Mouse (Mus musculus) adipocyte (in vitro differentiated cells): Measurements from ENCODE around the gene Lmna.
A peak's percentile ranks its signal among the peaks of the same experiment; 100 is the strongest.

Source experiments
- DNase-seq: peaks from one replicate; pipeline ENCODE4 v3.0.0-alpha.2; 2016; ENCODE audit warnings: low spot score

The Lmna gene

GRCm38 (mm10) chr3:88539397-88539796 is 29.6 kb upstream of the Lmna start:
- DNase-seq = no peak

DNA sequence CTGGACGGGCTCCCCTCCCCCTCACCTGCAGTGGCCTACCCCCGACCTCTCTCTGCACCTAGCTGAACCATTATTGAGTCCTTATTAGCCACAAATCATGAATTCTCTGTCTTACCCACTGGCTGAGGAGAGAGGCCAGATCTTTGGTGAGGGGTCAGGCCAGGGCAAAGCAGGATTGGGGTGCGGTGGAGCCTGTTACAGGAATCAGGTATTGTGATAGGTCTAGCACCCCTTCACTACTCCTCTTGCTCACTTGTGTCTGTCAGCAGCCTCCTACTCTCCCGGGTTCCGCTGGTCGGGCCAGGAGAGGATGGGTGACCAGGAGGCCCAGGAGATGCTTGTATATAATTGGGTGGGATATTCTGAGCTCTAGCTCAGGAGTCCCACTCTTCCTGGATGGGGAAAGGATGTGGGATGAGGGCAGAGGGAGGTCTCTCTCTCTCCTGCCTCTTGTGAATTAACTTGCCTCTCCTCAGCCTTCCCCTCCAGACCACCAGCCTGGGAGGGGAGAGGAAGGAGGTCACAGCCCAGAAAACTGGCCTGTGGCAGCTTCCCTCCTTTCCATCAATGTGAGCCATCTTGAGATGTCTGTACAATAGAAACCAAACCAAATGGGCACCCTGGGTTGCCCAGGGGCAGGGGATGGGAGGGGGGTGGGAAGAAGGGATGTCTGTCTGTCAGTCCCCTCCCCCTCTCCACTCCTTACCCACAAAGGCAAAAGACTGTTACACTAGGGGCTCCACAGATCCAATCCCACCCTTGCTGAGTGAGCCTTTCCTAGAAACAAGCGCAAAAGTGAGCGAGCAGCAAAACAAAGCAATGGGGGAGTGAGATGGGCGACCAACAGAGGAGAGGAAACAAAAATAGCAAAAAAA is 28.8 kb upstream of the Lmna start:
- no peak for DNase-seq

GRCm38 (mm10) chr3:88537146-88537545 is 27.4 kb upstream of the Lmna start:
- no peak for DNase-seq

DNA sequence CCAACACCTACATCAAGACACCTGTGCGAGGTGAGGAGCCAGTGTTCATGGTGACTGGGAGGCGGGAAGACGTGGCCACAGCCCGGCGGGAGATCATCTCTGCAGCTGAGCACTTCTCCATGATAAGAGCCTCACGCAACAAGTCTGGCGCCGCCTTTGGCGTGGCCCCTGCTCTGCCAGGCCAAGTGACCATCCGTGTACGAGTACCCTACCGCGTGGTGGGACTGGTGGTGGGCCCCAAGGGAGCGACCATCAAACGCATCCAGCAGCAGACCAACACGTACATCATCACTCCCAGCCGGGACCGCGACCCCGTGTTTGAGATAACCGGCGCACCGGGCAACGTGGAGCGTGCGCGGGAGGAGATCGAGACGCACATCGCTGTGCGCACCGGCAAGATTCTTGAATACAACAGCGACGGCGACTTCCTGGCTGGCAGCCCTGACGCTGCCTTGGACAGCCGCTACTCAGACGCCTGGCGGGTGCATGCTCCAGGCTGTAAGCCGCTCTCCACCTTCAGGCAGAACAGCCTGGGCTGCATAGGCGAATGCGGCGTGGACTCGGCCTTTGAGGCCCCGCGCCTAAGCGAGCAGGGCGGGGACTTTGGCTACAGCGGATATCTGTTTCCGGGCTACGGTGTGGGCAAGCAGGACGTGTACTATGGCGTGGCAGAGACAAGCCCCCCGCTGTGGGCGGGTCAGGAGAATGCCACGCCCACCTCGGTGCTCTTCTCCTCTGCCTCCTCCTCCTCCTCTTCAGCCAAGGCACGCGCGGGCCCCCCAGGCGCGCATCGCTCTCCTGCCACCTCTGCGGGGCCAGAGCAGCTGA is 26.6 kb upstream of the Lmna start:
- DNase-seq = no peak

- no peak for DNase-seq
Measured at GRCm38 (mm10) chr3:88535527-88535926, 25.8 kb upstream of the Lmna start.

DNA sequence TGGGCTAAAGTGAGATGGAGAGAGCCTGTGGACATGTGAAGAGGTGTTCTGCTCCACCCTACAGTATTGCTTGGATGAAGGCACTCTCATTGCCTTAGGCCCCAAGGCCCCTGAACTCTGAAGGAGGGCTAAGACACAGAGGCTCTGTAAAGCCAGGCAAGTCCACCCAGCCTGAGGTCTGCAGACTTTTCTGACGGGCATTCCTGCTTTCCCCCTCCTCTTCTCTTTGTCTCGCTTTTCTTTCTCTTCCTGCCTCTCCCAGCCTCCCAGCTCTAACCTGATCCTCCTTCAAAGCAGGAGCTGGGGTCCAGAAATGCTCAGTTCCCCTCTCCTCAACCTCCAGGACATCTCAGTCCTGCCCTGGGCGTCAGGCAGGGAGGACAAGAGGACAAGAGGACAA is 25.2 kb upstream of the Lmna start:
- DNase-seq = no peak

DNA sequence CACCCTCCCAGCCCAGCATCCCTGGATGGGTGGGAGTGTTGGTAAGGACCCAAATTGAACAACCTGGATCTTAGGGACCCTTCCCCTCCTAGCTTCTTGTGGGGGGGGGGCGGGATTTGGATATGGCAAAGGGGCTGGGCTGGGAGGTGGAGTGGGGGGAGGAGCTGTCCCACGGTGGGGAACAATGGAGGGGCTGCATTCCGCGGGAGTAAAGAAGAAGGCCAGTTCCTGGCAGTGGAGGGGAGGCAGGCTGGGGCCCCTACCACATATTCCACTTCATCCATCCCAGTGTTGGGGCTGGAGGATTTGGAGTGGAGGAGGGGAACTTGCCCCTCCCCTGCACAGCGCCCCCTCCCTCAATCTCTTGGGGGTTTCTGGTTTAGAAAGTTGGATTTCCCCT is 23.9 kb upstream of the Lmna start:
- no peak for DNase-seq

DNA sequence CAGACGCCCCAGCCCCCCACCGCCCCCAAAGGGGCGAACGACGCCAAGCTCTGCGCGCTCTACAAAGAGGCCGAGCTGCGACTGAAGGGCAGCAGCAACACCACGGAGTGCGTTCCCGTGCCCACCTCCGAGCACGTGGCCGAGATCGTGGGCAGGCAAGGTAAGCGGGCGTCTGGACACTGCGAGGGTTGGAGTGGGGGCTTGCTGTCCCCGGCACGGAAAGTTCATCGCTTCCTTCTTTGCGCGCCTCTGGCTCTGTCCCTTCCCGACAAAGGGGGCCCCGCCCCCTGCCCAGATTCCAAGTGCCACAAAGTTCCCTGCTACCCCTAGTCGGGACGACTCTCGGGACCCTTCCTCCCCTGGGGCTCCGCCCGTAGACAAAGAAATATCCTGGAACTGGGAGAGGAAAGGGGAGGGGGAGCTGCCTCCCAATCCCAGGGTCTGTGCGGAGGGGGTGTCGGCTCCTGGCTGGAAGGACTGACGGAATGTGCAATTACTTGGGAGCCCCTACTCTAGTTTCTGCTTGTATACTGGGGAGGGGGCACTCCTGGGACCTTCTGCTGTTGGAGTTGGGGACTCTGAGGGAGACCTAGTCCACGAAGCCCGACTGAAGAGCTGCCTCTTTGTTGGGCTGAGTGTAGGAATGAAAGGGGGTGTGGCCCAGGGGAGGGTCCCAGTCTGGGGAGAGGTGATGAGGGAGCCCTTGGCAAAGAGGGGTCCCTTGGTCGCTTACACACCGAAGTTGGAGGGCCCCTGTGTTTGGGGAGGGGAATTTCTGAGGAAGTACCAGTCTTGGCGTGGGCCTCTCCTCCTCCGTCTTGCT is 23.1 kb upstream of the Lmna start:
- DNase-seq = no peak

GRCm38 (mm10) chr3:88532299-88532674 is 22.5 kb upstream of the Lmna start, which contains the start of gene Mex3a:
Gene Mex3a, plus strand, starts transcription at chr3:88532395.
- DNase-seq = no peak

- peak; percentile 72 for DNase-seq
Measured at GRCm38 (mm10) chr3:88531348-88532298, 21.9 kb upstream of the Lmna start.

DNA sequence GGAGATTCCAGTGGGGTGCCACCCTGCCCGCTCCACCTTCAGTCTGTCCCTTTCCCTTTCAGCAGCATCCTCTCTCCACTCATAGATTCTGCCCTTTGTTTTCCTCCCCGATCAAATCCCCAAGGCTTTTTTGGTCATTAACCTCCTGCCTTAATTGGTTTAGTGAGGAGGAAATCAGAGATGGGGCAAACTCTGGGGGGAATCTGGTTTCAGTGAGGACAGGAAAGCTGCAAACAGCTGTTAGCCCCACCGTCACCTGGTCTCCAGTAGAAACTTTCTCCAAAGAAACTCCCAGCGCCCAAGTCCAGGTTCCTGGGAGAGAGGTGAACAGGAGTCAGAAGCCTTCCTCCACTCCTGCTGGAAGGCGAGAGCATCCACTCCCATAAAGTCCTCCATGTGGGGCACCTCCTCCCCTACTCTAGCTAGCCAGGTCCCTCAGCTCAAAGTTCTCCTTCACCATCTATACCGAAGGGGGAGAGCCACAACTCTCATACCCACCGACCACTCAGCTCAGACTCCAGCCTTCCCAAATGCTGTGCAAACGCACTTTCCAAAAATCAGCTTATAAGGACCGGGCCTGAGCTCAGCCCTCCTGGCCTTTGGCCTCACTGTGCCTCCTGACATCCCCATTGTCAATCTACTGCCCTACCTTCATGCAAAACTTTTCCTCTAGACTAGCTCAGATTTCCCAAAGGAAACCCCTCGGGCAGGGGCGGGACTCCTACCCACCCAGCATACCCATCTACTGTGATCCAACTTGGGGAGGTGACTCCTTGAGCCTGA is 20.5 kb upstream of the Lmna start:
- no peak for DNase-seq

DNA sequence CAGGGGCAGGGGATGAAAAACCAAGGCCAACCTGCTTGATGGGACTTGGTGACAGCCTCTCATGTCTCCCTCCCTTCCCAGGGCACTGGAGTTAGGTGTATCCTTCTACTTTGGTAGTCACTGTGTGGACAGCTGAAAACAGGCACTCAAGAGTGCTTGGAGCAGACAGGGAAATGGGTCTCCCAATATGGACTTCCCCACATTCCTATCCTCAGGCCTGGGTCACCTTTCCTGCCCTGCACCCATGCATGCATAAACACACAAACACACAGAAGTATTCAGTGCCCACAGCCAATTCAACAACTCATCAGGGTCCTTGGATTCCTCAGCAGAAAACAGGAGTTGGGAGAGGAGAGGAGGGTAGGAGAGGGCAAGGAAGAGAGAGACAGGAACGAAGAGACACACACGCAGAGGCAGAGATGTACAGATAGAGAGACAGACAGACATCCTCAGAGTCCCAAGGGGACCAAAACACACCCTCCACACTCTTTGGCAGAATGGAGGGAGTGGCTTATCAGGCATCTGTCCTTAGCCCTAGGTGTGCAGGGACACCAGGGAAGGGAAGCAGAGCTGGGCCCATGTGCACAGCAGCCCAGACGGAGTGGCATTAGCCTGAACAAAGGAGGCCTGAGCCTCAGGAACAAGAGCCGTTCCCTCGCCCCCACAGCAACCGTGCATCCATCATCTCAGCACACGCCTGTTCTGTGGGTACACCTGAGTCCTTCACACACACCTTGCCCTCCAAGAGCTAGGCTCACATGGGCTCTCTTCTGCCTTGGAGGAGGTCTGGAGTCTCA is 19.6 kb upstream of the Lmna start:
- DNase-seq = no peak

- no peak for DNase-seq
Measured at GRCm38 (mm10) chr3:88528646-88529045, 18.9 kb upstream of the Lmna start.

DNA sequence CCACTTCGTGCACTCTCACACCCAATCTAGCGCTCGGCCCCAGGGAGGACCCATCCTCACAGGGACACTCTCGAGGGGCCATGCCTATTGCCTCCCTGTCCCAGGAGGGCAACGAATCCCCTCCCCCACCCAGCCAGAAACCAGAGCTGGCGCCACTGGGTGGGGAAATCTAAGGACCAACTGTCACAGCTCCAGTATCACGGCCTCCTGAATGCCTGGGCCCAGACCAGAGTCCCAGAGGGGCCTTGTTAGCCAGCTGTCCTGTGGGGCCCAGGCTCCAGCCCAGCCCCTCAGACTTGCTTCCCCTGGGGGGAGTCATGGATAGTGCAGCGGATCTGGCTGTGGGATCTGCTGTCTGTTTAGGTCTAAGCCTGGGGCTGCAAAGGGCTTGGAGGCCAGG is 17.8 kb upstream of the Lmna start:
- DNase-seq = no peak

GRCm38 (mm10) chr3:88526157-88527131 is 16.7 kb upstream of the Lmna start:
- DNase-seq = peak; percentile 95

DNA sequence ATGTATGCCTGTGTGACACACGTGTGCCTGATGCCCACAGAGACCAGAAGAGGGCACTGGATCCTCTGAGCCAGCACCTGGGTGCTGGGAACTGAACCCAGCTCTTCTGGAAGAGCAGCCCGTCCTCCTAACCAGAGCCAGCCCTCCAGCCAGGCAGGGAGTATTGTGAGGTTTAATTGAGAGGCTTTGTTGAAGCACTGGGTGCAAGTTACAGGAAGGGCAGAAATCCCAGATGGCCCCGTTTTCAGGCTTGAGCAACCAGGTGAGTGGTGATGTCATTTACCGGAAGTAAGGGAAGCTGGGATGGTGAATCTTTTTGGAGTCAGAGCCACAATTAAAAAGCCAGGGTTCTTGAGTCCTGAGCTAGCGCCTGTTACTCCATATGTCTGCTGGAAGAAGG is 15.3 kb upstream of the Lmna start:
- no peak for DNase-seq

DNA sequence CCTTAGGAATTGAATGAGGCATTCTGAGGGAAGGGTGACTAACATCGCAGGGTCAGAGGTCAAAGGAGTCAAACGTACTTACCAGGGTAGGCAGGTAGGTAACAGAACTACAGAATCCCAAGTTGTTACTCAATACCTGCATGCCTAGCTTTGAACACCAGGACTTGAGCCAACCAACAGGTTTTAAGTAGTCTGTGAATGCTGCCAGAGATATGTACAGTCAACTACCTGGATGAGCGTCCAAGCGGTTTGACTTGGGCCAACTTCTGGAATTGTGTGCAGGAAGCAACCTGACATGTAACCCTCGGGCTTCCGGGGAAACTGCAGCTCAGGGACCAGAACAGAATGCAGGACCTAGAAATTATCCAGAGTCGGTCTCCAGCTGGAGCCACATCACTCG is 13.3 kb upstream of the Lmna start:
- DNase-seq = no peak

- DNase-seq = peak; percentile 82
Measured at GRCm38 (mm10) chr3:88521803-88522331, 12.1 kb upstream of the Lmna start.
